Mouse (Mus musculus) left cerebral cortex, postnatal 25 days (tissue): Measurements from ENCODE around the gene Etv6. TPM values are rescaled to one million over a fixed set of nuclear protein-coding genes. Genes with fewer than 3 reads are reported as not detected.
A peak's percentile ranks its signal among the peaks of the same experiment; 100 is the strongest.
"Not testable (repeated sequence)": the region's sequence is repeated elsewhere in the genome, so short reads cannot be mapped to it uniquely, and the experiment has no call there.

Experiments used
- DNase-seq, 2 experiments: peaks; one replicate each; pipeline ENCODE4 v3.0.0; 2022; ENCODE audit warnings: low spot score in 2 of 2, mixed read lengths in 1 of 2
- intact Hi-C: fragments of 180-260 bp; cut with DNase I; formaldehyde crosslinking; loops from one replicate; pipeline ENCODE4 v1.15.1; 2025
- total RNA-seq, 2 experiments: library from RNA; stranded (reverse); gene quantifications; 2 replicates each; pipeline ENCODE4 v1.2.3; 2021

Etv6 gene
- 10 to 100 TPM; 17.9 to 18.2 TPM for total RNA-seq

GRCm38 (mm10) chr6:134035490-134036405, at the start of gene Etv6:
Gene Etv6, plus strand, starts transcription at chr6:134035700.
- intact Hi-C loops = loop anchor here (1.0 to 5.0 kb wide), 5 partner anchors 44 to 353 kb away; no protein-coding TSS in a partner anchor
- DNase-seq = peak; percentile 78 to 87

GRCm38 (mm10) chr6:133986161-133986560, 49.3 kb upstream of the Etv6 start:
- intact Hi-C loops = no loop called here
- no peak for DNase-seq

- intact Hi-C loops = no loop called here
Observed at GRCm38 (mm10) chr6:133987068-133987591, 48.4 kb upstream of the Etv6 start.

GRCm38 (mm10) chr6:133988011-133988410, 47.5 kb upstream of the Etv6 start:
- no peak for DNase-seq
- intact Hi-C loops = no loop called here

More at GRCm38 (mm10) chr6:133987068-133987591, 48.4 kb upstream of the Etv6 start:
- no peak for DNase-seq

- intact Hi-C loops = no loop called here
Observed at GRCm38 (mm10) chr6:133997461-133997860, 38.0 kb upstream of the Etv6 start.

GRCm38 (mm10) chr6:133997935-133998334, 37.6 kb upstream of the Etv6 start:
- no peak for DNase-seq
- intact Hi-C loops = no loop called here

More at GRCm38 (mm10) chr6:133997461-133997860, 38.0 kb upstream of the Etv6 start:
- no peak for DNase-seq

- DNase-seq, intact Hi-C loops: not testable (repeated sequence)
Observed at GRCm38 (mm10) chr6:134014488-134015110, 20.9 kb upstream of the Etv6 start.

- intact Hi-C loops = no loop called here
Observed at GRCm38 (mm10) chr6:134018807-134019206, 16.7 kb upstream of the Etv6 start.

GRCm38 (mm10) chr6:134020821-134021220, 14.7 kb upstream of the Etv6 start:
- intact Hi-C loops = no loop called here
- DNase-seq = no peak

More at GRCm38 (mm10) chr6:134018807-134019206, 16.7 kb upstream of the Etv6 start:
- DNase-seq = no peak

GRCm38 (mm10) chr6:134026264-134026663, 9.2 kb upstream of the Etv6 start:
- intact Hi-C loops = no loop called here

GRCm38 (mm10) chr6:134027022-134027421, 8.5 kb upstream of the Etv6 start:
- no peak for DNase-seq
- intact Hi-C loops = no loop called here

More at GRCm38 (mm10) chr6:134026264-134026663, 9.2 kb upstream of the Etv6 start:
- DNase-seq = no peak

GRCm38 (mm10) chr6:134032451-134032850, 3.0 kb upstream of the Etv6 start:
- intact Hi-C loops = no loop called here
- no peak for DNase-seq

GRCm38 (mm10) chr6:134034436-134034835, 1.1 kb upstream of the Etv6 start:
- DNase-seq = no peak
- intact Hi-C loops = loop anchor here (2.0 kb wide), 2 partner anchors 118 to 354 kb away; no protein-coding TSS in a partner anchor

GRCm38 (mm10) chr6:134034904-134035489, 503 bp upstream of the Etv6 start:
- intact Hi-C loops = loop anchor here (2.0 to 5.0 kb wide), 4 partner anchors 73 to 354 kb away; no protein-coding TSS in a partner anchor
- peak; percentile 81 to 84 for DNase-seq

- intact Hi-C loops = loop anchor here (1.0 to 5.0 kb wide), 3 partner anchors 43 to 136 kb away; no protein-coding TSS in a partner anchor
Observed at GRCm38 (mm10) chr6:134036491-134036911, 1.0 kb downstream of the Etv6 start.

GRCm38 (mm10) chr6:134036951-134037431, 1.5 kb downstream of the Etv6 start:
- intact Hi-C loops = loop anchor here (1.0 to 5.0 kb wide), 3 partner anchors 42 to 135 kb away; no protein-coding TSS in a partner anchor

More at GRCm38 (mm10) chr6:134036491-134036911, 1.0 kb downstream of the Etv6 start:
- no peak for DNase-seq

GRCm38 (mm10) chr6:134037960-134038359, 2.5 kb downstream of the Etv6 start:
- intact Hi-C loops = loop anchor here (5.0 kb wide), 2 partner anchors 76 to 134 kb away; no protein-coding TSS in a partner anchor
- DNase-seq = peak in 1 of 2 experiments; percentile 4

More at GRCm38 (mm10) chr6:134036951-134037431, 1.5 kb downstream of the Etv6 start:
- DNase-seq = peak in 1 of 2 experiments; percentile 23

- no peak for DNase-seq
- intact Hi-C loops = loop anchor here (5.0 kb wide), 2 partner anchors 77 to 133 kb away; no protein-coding TSS in a partner anchor
Observed at GRCm38 (mm10) chr6:134038881-134039280, 3.4 kb downstream of the Etv6 start.

GRCm38 (mm10) chr6:134039351-134039750, 3.9 kb downstream of the Etv6 start:
- DNase-seq = peak in 1 of 2 experiments; percentile 1
- intact Hi-C loops = loop anchor here (5.0 kb wide), 2 partner anchors 77 to 133 kb away; no protein-coding TSS in a partner anchor
